Mouse (Mus musculus) stomach, postnatal 0 days (tissue): ENCODE results near the gene Fbxl17.

Experiments used
- CTCF ChIP-seq: IDR thresholded peaks from 2 replicates; pipeline ENCODE4 v1.5.1; 2016; ENCODE audit warnings: antibody characterized with exemption, low read depth, mild to moderate bottlenecking, moderate library complexity
- EP300 ChIP-seq: optimal IDR thresholded peaks from 2 replicates; pipeline ENCODE3; 2016; ENCODE audit warnings: antibody characterized with exemption

GRCm38 (mm10) chr17:63273353-63273752, 226.5 kb downstream of the Fbxl17 start:
- TF ChIP-seq CTCF, result no peak
- TF ChIP-seq EP300, result no peak
